Mouse (Mus musculus) v-Abl transformed pro-B cells (cell line): ENCODE measurements around the gene Gm37419.

ENCODE experiments used
- in situ Hi-C, 2 experiments: fragments of 400-800 bp; cut with MboI; formaldehyde crosslinking; loops; one replicate each; pipeline ENCODE4 v1.15.1; 2025; ENCODE audit not compliant: unreplicated experiment in 2 of 2

Gene Gm37419

GRCm38 (mm10) chr16:24034450-24034849 is 46.2 kb downstream of the Gm37419 start:
- in situ Hi-C loops: no loop called here

DNA sequence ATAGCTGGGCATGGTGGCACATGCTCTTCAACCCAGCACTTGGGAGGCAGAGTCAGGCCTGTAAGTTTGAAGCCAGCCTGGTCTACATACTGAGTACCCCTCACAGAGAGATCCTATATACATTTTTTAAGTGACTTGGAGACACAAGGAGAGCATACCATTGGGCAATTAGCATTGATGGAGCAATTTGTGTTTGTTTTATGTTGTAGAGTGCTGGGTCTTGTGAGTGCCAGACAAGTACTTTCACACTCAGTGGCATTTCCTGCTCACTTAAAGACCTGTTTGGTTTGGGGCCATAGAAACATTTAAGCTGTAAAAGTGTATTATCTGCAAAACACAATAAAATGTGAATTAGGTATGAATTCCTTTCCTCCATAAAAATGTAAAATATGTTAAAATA is 47.5 kb downstream of the Gm37419 start:
- in situ Hi-C loops: no loop called here

GRCm38 (mm10) chr16:24036398-24036797 is 48.1 kb downstream of the Gm37419 start:
- in situ Hi-C loops: no loop called here
